Mouse (Mus musculus) embryonic facial prominence, embryonic 15.5 days (tissue): Measurements from ENCODE around the gene Nrxn3. TPM values are rescaled to one million over a fixed set of nuclear protein-coding genes. Genes with fewer than 3 reads are reported as not detected.

Source experiments
- ATAC-seq: fragments of 200-750 bp; cut with Nextera tagmentation; 2 replicates; pipeline ENCODE4 v1.8.0; 2017; ENCODE audit warnings: low read depth, moderate TSS enrichment; ENCODE audit not compliant: insufficient number of reproducible peaks, low FRiP score, low TSS enrichment
- H3K27ac ChIP-seq: fragments of 300-500 bp; sonication (generic); replicated peaks from 2 replicates; pipeline ENCODE4 v1.5.1; 2015; ENCODE audit warnings: mild to moderate bottlenecking, inconsistent platforms
- H3K27me3 ChIP-seq: fragments of 300-500 bp; sonication (generic); 2 replicates; pipeline ENCODE4 v1.6.1; 2015; ENCODE audit warnings: inconsistent platforms
- H3K36me3 ChIP-seq: fragments of 300-500 bp; sonication (generic); 2 replicates; pipeline ENCODE4 v1.6.1; 2015; ENCODE audit warnings: mild to moderate bottlenecking, inconsistent platforms
- H3K4me1 ChIP-seq: fragments of 300-500 bp; sonication (generic); 2 replicates; pipeline ENCODE4 v1.6.1; 2015; ENCODE audit warnings: inconsistent platforms
- H3K4me2 ChIP-seq: fragments of 300-500 bp; sonication (generic); replicated peaks from 2 replicates; pipeline ENCODE4 v1.6.1; 2015; ENCODE audit warnings: mild to moderate bottlenecking, inconsistent platforms
- H3K4me3 ChIP-seq: fragments of 300-500 bp; sonication (generic); replicated peaks from 2 replicates; pipeline ENCODE4 v1.5.1; 2015; ENCODE audit warnings: mild to moderate bottlenecking, inconsistent platforms
- H3K9ac ChIP-seq: fragments of 300-500 bp; sonication (generic); 2 replicates; pipeline ENCODE4 v1.6.1; 2015; ENCODE audit warnings: inconsistent platforms
- H3K9me3 ChIP-seq: fragments of 300-500 bp; sonication (generic); replicated peaks from 2 replicates; pipeline ENCODE4 v1.6.1; 2016; ENCODE audit warnings: inconsistent platforms
- WGBS: fragments of 180-500 bp; shearing (Covaris S2); methylation state at CpG from one replicate; pipeline ENCODE4 v1.1.7; 2015; 5-methylcytosine and 5-hydroxymethylcytosine counted together
- polyA plus RNA-seq: library from polyadenylated mRNA; unstranded; fragments of >200 nt; fragmentation: Nextera tagmentation; extraction: Ambion mirVana; gene quantifications from 2 replicates; pipeline ENCODE4 v1.2.1, GENCODE M21; 2015

Gene Nrxn3
- polyA plus RNA-seq, 1 experiment from 2014 or later, result 4.5 TPM

- H3K9ac ChIP-seq, result no peak overlapping the region
- H3K9me3 ChIP-seq, result no peaks in the 10 kb centered on the region
- no peak overlapping the region for H3K4me2 ChIP-seq
- no peaks in the 10 kb centered on the region for H3K27me3 ChIP-seq
- no peak for ATAC-seq
- no peaks in the 10 kb centered on the region for H3K36me3 ChIP-seq
- no peaks in the 10 kb centered on the region for H3K4me1 ChIP-seq
- no peak overlapping the region for H3K27ac ChIP-seq
- H3K4me3 ChIP-seq, result no peak overlapping the region
Measured at GRCm38 (mm10) chr12:89867124-89867523, 1144.4 kb downstream of the Nrxn3 start.

GRCm38 (mm10) chr12:89882617-89883370 lies 1160.1 kb downstream of the Nrxn3 start:
- Histone ChIP-seq H3K9ac (no peak overlapping the region), H3K4me2 (no peak overlapping the region), H3K27me3 (no peaks in the 10 kb centered on the region), H3K4me3 (no peak overlapping the region), H3K4me1 (no peaks in the 10 kb centered on the region), H3K27ac (no peak overlapping the region), H3K9me3 (no peaks in the 10 kb centered on the region), H3K36me3 (no peaks in the 10 kb centered on the region)
- 63% methylated on average over 8 of the region's 8 CpGs for WGBS
- no peak for ATAC-seq

- Histone ChIP-seq H3K4me3 (no peak overlapping the region), H3K36me3 (no peaks in the 10 kb centered on the region), H3K9ac (no peak overlapping the region), H3K27ac (no peak overlapping the region), H3K27me3 (no peaks in the 10 kb centered on the region), H3K4me2 (no peak overlapping the region), H3K4me1 (no peaks in the 10 kb centered on the region), H3K9me3 (no peaks in the 10 kb centered on the region)
- ATAC-seq, result no peak
- WGBS, result 93% methylated on average over 1 of the region's 1 CpGs
Measured at GRCm38 (mm10) chr12:89884576-89884975, 1161.9 kb downstream of the Nrxn3 start.

- 77% methylated on average over 3 of the region's 3 CpGs for WGBS
- Histone ChIP-seq H3K9me3 (no peaks in the 10 kb centered on the region), H3K27me3 (no peaks in the 10 kb centered on the region), H3K27ac (no peak overlapping the region), H3K9ac (no peak overlapping the region), H3K4me3 (no peak overlapping the region), H3K36me3 (no peaks in the 10 kb centered on the region), H3K4me2 (no peak overlapping the region), H3K4me1 (no peaks in the 10 kb centered on the region)
- no peak for ATAC-seq
Measured at GRCm38 (mm10) chr12:89888647-89889046, 1166.0 kb downstream of the Nrxn3 start.

GRCm38 (mm10) chr12:89896901-89897300 lies 1174.2 kb downstream of the Nrxn3 start:
- H3K4me3 ChIP-seq, result no peak overlapping the region
- H3K9me3 ChIP-seq, result no peaks in the 10 kb centered on the region
- no peaks in the 10 kb centered on the region for H3K36me3 ChIP-seq
- no peak overlapping the region for H3K4me2 ChIP-seq
- no peaks in the 10 kb centered on the region for H3K27me3 ChIP-seq
- no peak for ATAC-seq
- no peaks in the 10 kb centered on the region for H3K4me1 ChIP-seq
- H3K27ac ChIP-seq, result no peak overlapping the region
- H3K9ac ChIP-seq, result no peak overlapping the region
- 28% methylated on average over 2 of the region's 2 CpGs for WGBS

- H3K4me3 ChIP-seq, result no peak overlapping the region
- no peak overlapping the region for H3K4me2 ChIP-seq
- ATAC-seq, result no peak
- H3K27ac ChIP-seq, result no peak overlapping the region
- no peaks in the 10 kb centered on the region for H3K36me3 ChIP-seq
- H3K9me3 ChIP-seq, result no peaks in the 10 kb centered on the region
- H3K27me3 ChIP-seq, result no peaks in the 10 kb centered on the region
- no peak overlapping the region for H3K9ac ChIP-seq
- 77% methylated on average over 3 of the region's 3 CpGs for WGBS
- no peaks in the 10 kb centered on the region for H3K4me1 ChIP-seq
Measured at GRCm38 (mm10) chr12:89909578-89909977, 1186.9 kb downstream of the Nrxn3 start.

GRCm38 (mm10) chr12:89918138-89918829 lies 1195.6 kb downstream of the Nrxn3 start:
- Histone ChIP-seq H3K27ac (no peak overlapping the region), H3K27me3 (no peaks in the 10 kb centered on the region), H3K4me1 (no peaks in the 10 kb centered on the region), H3K9me3 (no peaks in the 10 kb centered on the region), H3K4me2 (no peak overlapping the region), H3K9ac (no peak overlapping the region), H3K4me3 (no peak overlapping the region), H3K36me3 (no peaks in the 10 kb centered on the region)
- no peak; the same call in 1 of the 2 replicates for ATAC-seq
- 58% methylated on average over 8 of the region's 8 CpGs for WGBS

GRCm38 (mm10) chr12:89932338-89932737 lies 1209.7 kb downstream of the Nrxn3 start:
- Histone ChIP-seq H3K4me2 (no peak overlapping the region), H3K27me3 (no peaks in the 10 kb centered on the region), H3K9ac (no peak overlapping the region), H3K4me3 (no peak overlapping the region), H3K27ac (no peak overlapping the region), H3K4me1 (no peaks in the 10 kb centered on the region), H3K36me3 (no peaks in the 10 kb centered on the region), H3K9me3 (no peaks in the 10 kb centered on the region)
- ATAC-seq, result no peak
- 94% methylated on average over 1 of the region's 1 CpGs for WGBS

GRCm38 (mm10) chr12:89933630-89934029 lies 1211.0 kb downstream of the Nrxn3 start:
- Histone ChIP-seq H3K9ac (no peak overlapping the region), H3K27ac (no peak overlapping the region), H3K4me2 (no peak overlapping the region), H3K36me3 (no peaks in the 10 kb centered on the region), H3K27me3 (no peaks in the 10 kb centered on the region), H3K4me1 (no peaks in the 10 kb centered on the region), H3K9me3 (no peaks in the 10 kb centered on the region), H3K4me3 (no peak overlapping the region)
- no peak for ATAC-seq
- WGBS, result 62% methylated on average over 5 of the region's 5 CpGs

- Histone ChIP-seq H3K36me3 (no peaks in the 10 kb centered on the region), H3K9me3 (no peaks in the 10 kb centered on the region), H3K4me1 (no peaks in the 10 kb centered on the region), H3K4me3 (no peak overlapping the region), H3K27ac (no peak overlapping the region), H3K4me2 (no peak overlapping the region), H3K9ac (no peak overlapping the region), H3K27me3 (no peaks in the 10 kb centered on the region)
- ATAC-seq, result no peak
- 79% methylated on average over 2 of the region's 2 CpGs for WGBS
Measured at GRCm38 (mm10) chr12:89940746-89941145, 1218.1 kb downstream of the Nrxn3 start.

GRCm38 (mm10) chr12:89945911-89946502 lies 1223.3 kb downstream of the Nrxn3 start:
- ATAC-seq, result no peak
- WGBS, result 49% methylated on average over 2 of the region's 2 CpGs
- H3K36me3 ChIP-seq, result no peaks in the 10 kb centered on the region
- H3K27ac ChIP-seq, result no peak overlapping the region
- H3K4me3 ChIP-seq, result no peak overlapping the region
- H3K4me1 ChIP-seq, result no peaks in the 10 kb centered on the region
- no peaks in the 10 kb centered on the region for H3K27me3 ChIP-seq
- H3K4me2 ChIP-seq, result no peak overlapping the region
- H3K9me3 ChIP-seq, result no peaks in the 10 kb centered on the region
- H3K9ac ChIP-seq, result no peak overlapping the region
